Mouse (Mus musculus) neural tube, embryonic 11.5 days (tissue): ENCODE measurements at regions not wholly inside any gene's neighbourhood (a gene's known extent, or its start where the extent isn't known, plus 50 kb on each side); places are given as distances from the start of the nearest gene placed in this dataset.
"Not testable (repeated sequence)": the region's sequence is repeated elsewhere in the genome, so short reads cannot be mapped to it uniquely, and the experiment has no call there.

Source experiments
- ATAC-seq: fragments of 200-750 bp; cut with Nextera tagmentation; 2 replicates; pipeline ENCODE4 v1.8.0; 2017; ENCODE audit warnings: moderate number of reproducible peaks, mild to moderate bottlenecking, moderate TSS enrichment, moderate library complexity; ENCODE audit not compliant: insufficient read depth, low FRiP score, low TSS enrichment
- DNase-seq: peaks from one replicate; pipeline ENCODE4 v3.0.0-alpha.2; 2015; ENCODE audit warnings: low spot score
- H3K27ac ChIP-seq: fragments of 300-500 bp; sonication (generic); 2 replicates; pipeline ENCODE4 v1.5.1; 2014; ENCODE audit warnings: low read depth, mild to moderate bottlenecking, low read length
- H3K27me3 ChIP-seq: fragments of 300-500 bp; sonication (generic); 2 replicates; pipeline ENCODE4 v1.6.1; 2014; ENCODE audit warnings: mild to moderate bottlenecking, low read length, mixed read lengths; ENCODE audit not compliant: control insufficient read depth, insufficient read depth
- H3K36me3 ChIP-seq: fragments of 300-500 bp; sonication (generic); 2 replicates; pipeline ENCODE4 v1.6.1; 2014; ENCODE audit warnings: mild to moderate bottlenecking, low read length, moderate library complexity, mixed read lengths; ENCODE audit not compliant: control insufficient read depth, insufficient read depth
- H3K4me1 ChIP-seq: fragments of 300-500 bp; sonication (generic); 2 replicates; pipeline ENCODE4 v1.6.1; 2014; ENCODE audit warnings: low read length, mixed read lengths; ENCODE audit not compliant: control insufficient read depth, insufficient read depth
- H3K4me2 ChIP-seq: fragments of 300-500 bp; sonication (generic); 2 replicates; pipeline ENCODE4 v1.6.1; 2014; ENCODE audit warnings: low read depth, mild to moderate bottlenecking, moderate library complexity
- H3K4me3 ChIP-seq: fragments of 300-500 bp; sonication (generic); 2 replicates; pipeline ENCODE4 v1.5.1; 2014; ENCODE audit warnings: low read depth, low read length
- H3K9ac ChIP-seq: fragments of 300-500 bp; sonication (generic); 2 replicates; pipeline ENCODE4 v1.6.1; 2014; ENCODE audit warnings: mild to moderate bottlenecking, low read length
- H3K9me3 ChIP-seq: fragments of 300-500 bp; sonication (generic); 2 replicates; pipeline ENCODE4 v1.6.1; 2016; ENCODE audit warnings: low read length; ENCODE audit not compliant: control insufficient read depth
- WGBS: fragments of 180-500 bp; shearing (Covaris S2); extraction: QIAGEN DNeasy Blood & Tissue Kit; methylation state at CpG from one replicate; pipeline ENCODE4 v1.1.7; 2014; 5-methylcytosine and 5-hydroxymethylcytosine counted together

DNA sequence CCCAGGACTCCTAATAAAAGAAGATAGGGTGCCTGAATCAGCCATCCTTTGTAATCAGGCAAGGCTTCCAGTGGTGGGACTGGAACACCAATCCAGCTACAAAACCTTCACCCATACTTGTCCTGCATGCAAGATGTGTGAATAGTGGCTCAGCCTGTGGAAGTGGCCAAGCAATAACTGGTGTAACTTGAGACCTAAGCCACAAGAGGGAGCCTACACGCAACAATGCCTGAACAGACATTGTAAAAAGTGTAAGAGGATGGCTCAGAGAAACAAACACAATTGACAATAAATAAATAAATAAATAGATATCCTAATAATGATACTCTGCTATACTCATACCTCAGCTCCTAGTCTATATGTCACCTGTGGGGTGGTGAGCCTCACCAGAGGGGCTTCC is 781.5 kb upstream of the Cdh20 start:
- Histone ChIP-seq H3K4me2 (no peak overlapping the region), H3K27ac (no peak overlapping the region), H3K36me3 (no peaks in the 10 kb centered on the region), H3K4me3 (no peak overlapping the region), H3K9me3 (no peaks in the 10 kb centered on the region), H3K27me3 (no peaks in the 10 kb centered on the region), H3K9ac (no peak overlapping the region), H3K4me1 (no peaks in the 10 kb centered on the region)
- DNase-seq (peak; percentile 16), ATAC-seq (peak; percentile 43; the same call in 1 of the 2 replicates)
- WGBS, result 43% methylated on average over 1 of the region's 1 CpGs

DNA sequence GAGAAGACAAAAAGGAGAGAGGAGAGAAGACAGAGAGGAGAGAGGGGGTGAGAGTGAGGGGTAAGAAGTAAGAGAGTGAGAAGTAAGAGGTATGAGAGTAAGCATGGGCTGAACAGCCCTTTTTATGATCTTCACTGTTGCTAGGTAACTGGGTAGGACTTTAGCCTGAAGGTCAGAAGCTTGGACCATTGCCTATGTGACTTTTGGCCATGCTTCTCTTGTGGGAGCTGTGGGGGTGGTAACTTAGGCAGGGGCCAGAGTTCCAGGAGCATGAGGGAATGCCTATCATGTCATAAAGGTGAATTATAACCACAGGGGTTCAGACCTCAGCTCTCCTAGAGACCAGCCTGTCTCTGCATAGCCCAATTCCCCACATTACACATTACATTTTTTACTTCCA is 765.4 kb upstream of the Cdh20 start:
- not testable (repeated sequence) for H3K36me3 ChIP-seq, H3K4me1 ChIP-seq, H3K27ac ChIP-seq, H3K4me3 ChIP-seq, ATAC-seq, H3K9ac ChIP-seq, H3K9me3 ChIP-seq, H3K27me3 ChIP-seq, DNase-seq, H3K4me2 ChIP-seq

GRCm38 (mm10) chr1:104029670-104030069 is 738.7 kb upstream of the Cdh20 start:
- no peaks in the 10 kb centered on the region for H3K4me1 ChIP-seq
- H3K4me2 ChIP-seq, result no peak overlapping the region
- no peak overlapping the region for H3K4me3 ChIP-seq
- H3K36me3 ChIP-seq, result no peaks in the 10 kb centered on the region
- no peaks in the 10 kb centered on the region for H3K27me3 ChIP-seq
- DNase-seq, result no peak
- no peak for ATAC-seq
- no peak overlapping the region for H3K9ac ChIP-seq
- H3K9me3 ChIP-seq, result no peaks in the 10 kb centered on the region
- H3K27ac ChIP-seq, result no peak overlapping the region

- Histone ChIP-seq H3K4me2 (no peak overlapping the region), H3K27ac (no peak overlapping the region), H3K9ac (no peak overlapping the region), H3K36me3 (no peaks in the 10 kb centered on the region), H3K9me3 (no peaks in the 10 kb centered on the region), H3K4me3 (no peak overlapping the region), H3K4me1 (no peaks in the 10 kb centered on the region), H3K27me3 (no peaks in the 10 kb centered on the region)
- ATAC-seq (no peak; the same call in 1 of the 2 replicates), DNase-seq (no peak)
- WGBS, result 90% methylated on average over 1 of the region's 1 CpGs
Observed at GRCm38 (mm10) chr1:104048440-104048839, 719.9 kb upstream of the Cdh20 start.

GRCm38 (mm10) chr1:104049169-104049948 is 719.0 kb upstream of the Cdh20 start:
- no peak for ATAC-seq
- H3K4me1 ChIP-seq, result no peaks in the 10 kb centered on the region
- no peak overlapping the region for H3K27ac ChIP-seq
- H3K4me2 ChIP-seq, result no peak overlapping the region
- no peak overlapping the region for H3K9ac ChIP-seq
- no peak overlapping the region for H3K4me3 ChIP-seq
- H3K36me3 ChIP-seq, result no peaks in the 10 kb centered on the region
- WGBS, result 53% methylated on average over 4 of the region's 4 CpGs
- DNase-seq, result no peak
- H3K27me3 ChIP-seq, result no peaks in the 10 kb centered on the region
- no peaks in the 10 kb centered on the region for H3K9me3 ChIP-seq
